Mouse (Mus musculus): ENCODE results near the gene P2rx6. TPM values are rescaled to one million over a fixed set of nuclear protein-coding genes. Genes with fewer than 3 reads are reported as not detected.

P2rx6 gene
- polyA plus RNA-seq, 1 experiment from 2014 or later, result 3.3 TPM

- no peak for TF ChIP-seq EP300 (IDR thresholded peaks at IDR 0.05)
- no peak for TF ChIP-seq CTCF (IDR thresholded peaks at IDR 0.05)
- DNase-seq (ENCODE audit: low spot score) (no peak), ATAC-seq (no peak)
- Histone ChIP-seq H3K4me3 (ENCODE audit: low read depth, low read length) (no peak overlapping the region), H3K27me3 (replicated peaks; ENCODE audit: insufficient read depth, low read length) (0 out of 2 replicates have a peak, but pooled peaks cover 4% of the 10 kb centered on the region), H3K27ac (ENCODE audit: low read length) (no peak overlapping the region), H3K4me2 (replicated peaks; ENCODE audit: low read depth, low read length) (no peak overlapping the region), H3K9ac (replicated peaks; ENCODE audit: low read depth) (no peak overlapping the region), H3K4me1 (ENCODE audit: insufficient read depth, low read depth, low read length) (peaks cover 4% of the 10 kb centered on the region; the same call in 1 of the 2 replicates), H3K36me3 (ENCODE audit: insufficient read depth, low read length) (no peaks in the 10 kb centered on the region), H3K9me3 (ENCODE audit: low read length) (no peaks in the 10 kb centered on the region)
- 41% methylated on average over 3 of the region's 3 CpGs for whole genome bisulfite sequencing
Measured at GRCm38 (mm10) chr16:17564771-17565170, 3.1 kb downstream of the P2rx6 start.

- H3K9me3 ChIP-seq (ENCODE audit: low read length), result no peaks in the 10 kb centered on the region
- H3K9ac ChIP-seq (replicated peaks; ENCODE audit: low read depth), result no peak overlapping the region
- DNase-seq (ENCODE audit: low spot score) (no peak), ATAC-seq (no peak)
- no peak overlapping the region for H3K27ac ChIP-seq (ENCODE audit: low read length)
- H3K4me3 ChIP-seq (ENCODE audit: low read depth, low read length), result no peak overlapping the region
- H3K36me3 ChIP-seq (ENCODE audit: insufficient read depth, low read length), result no peaks in the 10 kb centered on the region
- H3K4me2 ChIP-seq (replicated peaks; ENCODE audit: low read depth, low read length), result no peak overlapping the region
- 23% methylated on average over 4 of the region's 4 CpGs for WGBS
- 0 out of 2 replicates have a peak, but pooled peaks cover 4% of the 10 kb centered on the region for H3K27me3 ChIP-seq (replicated peaks; ENCODE audit: insufficient read depth, low read length)
- H3K4me1 ChIP-seq (ENCODE audit: insufficient read depth, low read depth, low read length), result peaks cover 4% of the 10 kb centered on the region; the same call in 1 of the 2 replicates
- TF ChIP-seq CTCF (IDR thresholded peaks at IDR 0.05) (peak; percentile 57), EP300 (IDR thresholded peaks at IDR 0.05) (no peak)
Measured at GRCm38 (mm10) chr16:17566186-17566585, 4.5 kb downstream of the P2rx6 start.

- peak overlapping the region; percentile 41 for H3K9ac ChIP-seq (replicated peaks; ENCODE audit: low read depth)
- H3K4me1 ChIP-seq (ENCODE audit: insufficient read depth, low read depth, low read length), result 0 out of 2 replicates have a peak, but pooled peaks cover 3% of the 10 kb centered on the region
- no peaks in the 10 kb centered on the region for H3K27me3 ChIP-seq (replicated peaks; ENCODE audit: insufficient read depth, low read length)
- no peaks in the 10 kb centered on the region for H3K36me3 ChIP-seq (ENCODE audit: insufficient read depth, low read length)
- 11% methylated on average over 45 of the region's 45 CpGs for whole genome bisulfite sequencing
- ATAC-seq (peak; percentile 82), DNase-seq (ENCODE audit: low spot score) (peak; percentile 78)
- peak; percentile 14; the same call in 1 of the 2 replicates for TF ChIP-seq CTCF (IDR thresholded peaks at IDR 0.05)
- no peak for TF ChIP-seq EP300 (IDR thresholded peaks at IDR 0.05)
- H3K4me2 ChIP-seq (replicated peaks; ENCODE audit: low read depth, low read length), result peak overlapping the region; percentile 73
- H3K9me3 ChIP-seq (ENCODE audit: low read length), result no peaks in the 10 kb centered on the region
- peak overlapping the region; percentile 40 for H3K4me3 ChIP-seq (ENCODE audit: low read depth, low read length)
- peak overlapping the region; percentile 43 for H3K27ac ChIP-seq (ENCODE audit: low read length)
Measured at GRCm38 (mm10) chr16:17575870-17576824, 14.5 kb downstream of the P2rx6 start.

- no peak for ATAC-seq
- DNase-seq (ENCODE audit: low spot score), result no peak
- TF ChIP-seq EP300 (IDR thresholded peaks at IDR 0.05) (no peak), CTCF (IDR thresholded peaks at IDR 0.05) (no peak)
- Histone ChIP-seq H3K27ac (ENCODE audit: low read length) (peak overlapping the region; percentile 43), H3K27me3 (replicated peaks; ENCODE audit: insufficient read depth, low read length) (no peaks in the 10 kb centered on the region), H3K9me3 (ENCODE audit: low read length) (no peaks in the 10 kb centered on the region), H3K4me2 (replicated peaks; ENCODE audit: low read depth, low read length) (peak overlapping the region; percentile 73), H3K9ac (replicated peaks; ENCODE audit: low read depth) (peak overlapping the region; percentile 41), H3K36me3 (ENCODE audit: insufficient read depth, low read length) (no peaks in the 10 kb centered on the region), H3K4me1 (ENCODE audit: insufficient read depth, low read depth, low read length) (0 out of 2 replicates have a peak, but pooled peaks cover 3% of the 10 kb centered on the region), H3K4me3 (ENCODE audit: low read depth, low read length) (peak overlapping the region; percentile 40; the same call in 1 of the 2 replicates)
- WGBS, result 7% methylated on average over 8 of the region's 8 CpGs
Measured at GRCm38 (mm10) chr16:17576825-17577215, 15.1 kb downstream of the P2rx6 start.

- Histone ChIP-seq H3K9ac (replicated peaks; ENCODE audit: low read depth) (no peak within 1 kb of the TSS), H3K36me3 (ENCODE audit: insufficient read depth, low read length) (no peaks in the 10 kb centered on the region), H3K4me2 (replicated peaks; ENCODE audit: low read depth, low read length) (no peak within 1 kb of the TSS), H3K27me3 (replicated peaks; ENCODE audit: insufficient read depth, low read length) (no peaks in the 10 kb centered on the region), H3K9me3 (ENCODE audit: low read length) (no peaks in the 10 kb centered on the region), H3K4me1 (ENCODE audit: insufficient read depth, low read depth, low read length) (no peaks in the 10 kb centered on the region), H3K4me3 (ENCODE audit: low read depth, low read length) (no peak within 1 kb of the TSS), H3K27ac (ENCODE audit: low read length) (no peak within 1 kb of the TSS)
- peak; percentile 52; the same call in 1 of the 2 replicates for ATAC-seq
- TF ChIP-seq CTCF (IDR thresholded peaks at IDR 0.05), result peak; percentile 75
- no peak for TF ChIP-seq EP300 (IDR thresholded peaks at IDR 0.05)
- peak; percentile 60 for DNase-seq (ENCODE audit: low spot score)
- WGBS, result 19% methylated on average over 8 of the region's 8 CpGs
Measured at GRCm38 (mm10) chr16:17583064-17583463, 21.4 kb downstream of the P2rx6 start, which contains the start of gene Slc7a4. Gene Slc7a4 (minus strand): TSS chr16:17583214.

GRCm38 (mm10) chr16:17584555-17584954 is 22.9 kb downstream of the P2rx6 start:
- no peaks in the 10 kb centered on the region for H3K4me1 ChIP-seq (ENCODE audit: insufficient read depth, low read depth, low read length)
- no peak overlapping the region for H3K9ac ChIP-seq (replicated peaks; ENCODE audit: low read depth)
- no peak overlapping the region for H3K4me2 ChIP-seq (replicated peaks; ENCODE audit: low read depth, low read length)
- ATAC-seq (no peak), DNase-seq (ENCODE audit: low spot score) (no peak)
- no peaks in the 10 kb centered on the region for H3K9me3 ChIP-seq (ENCODE audit: low read length)
- H3K27me3 ChIP-seq (replicated peaks; ENCODE audit: insufficient read depth, low read length), result no peaks in the 10 kb centered on the region
- H3K4me3 ChIP-seq (ENCODE audit: low read depth, low read length), result no peak overlapping the region
- 93% methylated on average over 7 of the region's 7 CpGs for WGBS
- no peak overlapping the region for H3K27ac ChIP-seq (ENCODE audit: low read length)
- no peaks in the 10 kb centered on the region for H3K36me3 ChIP-seq (ENCODE audit: insufficient read depth, low read length)
- TF ChIP-seq CTCF (IDR thresholded peaks at IDR 0.05) (no peak), EP300 (IDR thresholded peaks at IDR 0.05) (no peak)
